Mouse (Mus musculus): ENCODE measurements around the gene Slc31a2. TPM values are rescaled to one million over a fixed set of nuclear protein-coding genes. Genes with fewer than 3 reads are reported as not detected.
A peak's percentile ranks its signal among the peaks of the same experiment; 100 is the strongest.

Slc31a2 gene
- polyA plus RNA-seq (2012; rRNA removed): 4.1 and 4.2 TPM in 2 replicates
- polyA plus RNA-seq (2014; fragmentation: Nextera tagmentation; extraction: Ambion mirVana): 2.9 and 3.4 TPM in 2 replicates

DNA sequence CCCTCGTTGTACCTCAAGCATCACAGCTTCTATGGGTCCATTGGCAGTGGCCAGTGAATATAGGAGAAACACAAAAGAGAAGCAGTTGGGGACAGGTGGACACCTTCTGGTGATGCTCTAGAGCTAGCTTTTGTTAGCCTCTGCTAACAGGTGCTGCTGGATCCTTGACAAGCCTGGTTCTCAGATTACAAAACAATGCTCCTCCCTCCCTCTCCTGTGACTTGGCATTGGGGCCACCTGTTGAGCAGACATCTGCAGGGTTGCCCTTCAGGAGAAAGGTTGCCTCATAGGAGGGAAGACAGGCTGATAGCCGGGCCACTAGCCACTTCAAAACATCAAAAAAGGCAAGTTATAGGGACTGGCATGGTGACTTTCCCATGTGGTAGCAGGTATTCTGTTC lies at the start of gene Slc31a2:
Slc31a2 (plus strand) TSS at position 287 of the 400 bp plus-strand sequence.
- ATAC-seq (ENCODE audit: insufficient read depth): no peak
- Histone ChIP-seq H3K27me3 (ENCODE audit: control insufficient read depth, insufficient read depth, low read length) (no peaks in the 10 kb centered on the region), H3K4me3 (ENCODE audit: insufficient read depth in 1 of 2, low read depth in 2 of 2, low read length in 2 of 2) (no peak within 1 kb of the TSS), H3K27ac (no peak within 1 kb of the TSS), H3K9me3 (ENCODE audit: control insufficient read depth, low read length) (no peaks in the 10 kb centered on the region), H3K4me1 (replicated peaks; ENCODE audit: control insufficient read depth in 2 of 2, insufficient read depth in 2 of 2, low read length in 1 of 2) (no peaks in the 10 kb centered on the region), H3K36me3 (replicated peaks; ENCODE audit: control insufficient read depth, insufficient read depth, low read depth) (no peaks in the 10 kb centered on the region), H3K9ac (replicated peaks) (no peak within 1 kb of the TSS), H3K4me2 (ENCODE audit: low read depth) (no peak within 1 kb of the TSS)
- TF ChIP-seq EP300 (IDR thresholded peaks at IDR 0.05; ENCODE audit: low read depth): no peak
- TF ChIP-seq CTCF (IDR thresholded peaks at IDR 0.05; ENCODE audit: low read depth): no peak
- WGBS (ENCODE audit: insufficient replicate concordance): 35% methylated on average over 2 of the region's 2 CpGs
- no peak for DNase-seq (ENCODE audit: low read depth in 3 of 3, low spot score in 3 of 3)

DNA sequence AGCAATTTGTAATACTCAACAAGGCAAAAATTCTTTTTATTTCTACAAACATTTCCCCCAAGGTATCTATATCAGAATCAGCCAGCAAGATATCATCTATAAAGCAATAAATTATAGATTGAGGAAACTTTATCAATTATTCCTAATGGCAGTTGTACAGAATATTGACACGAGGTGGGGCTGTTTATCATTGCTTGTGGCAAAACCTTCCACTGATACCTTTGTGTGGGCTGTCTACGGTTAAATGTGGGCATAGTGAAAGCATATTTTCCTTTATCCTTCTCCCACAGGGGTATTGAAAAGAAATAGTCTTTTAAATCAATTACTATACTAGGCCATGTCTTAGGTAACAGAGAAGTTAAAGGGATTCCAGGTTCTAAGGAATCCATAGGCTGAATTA lies 48.9 kb upstream of the Slc31a2 start:
- H3K36me3 ChIP-seq (replicated peaks; ENCODE audit: control insufficient read depth, insufficient read depth, low read depth): no peaks in the 10 kb centered on the region
- no peak overlapping the region for H3K4me3 ChIP-seq (ENCODE audit: insufficient read depth in 1 of 2, low read depth in 2 of 2, low read length in 2 of 2)
- WGBS (ENCODE audit: insufficient replicate concordance): 46% methylated on average over 2 of the region's 2 CpGs
- no peak overlapping the region for H3K4me2 ChIP-seq (ENCODE audit: low read depth)
- peaks cover 0 to 4% of the 10 kb centered on the region in 2 experiments; a peak in 2 of 4 replicates for H3K4me1 ChIP-seq (replicated peaks; ENCODE audit: control insufficient read depth in 2 of 2, insufficient read depth in 2 of 2, low read length in 1 of 2)
- H3K9ac ChIP-seq (replicated peaks): no peak overlapping the region
- TF ChIP-seq EP300 (IDR thresholded peaks at IDR 0.05; ENCODE audit: low read depth): no peak
- no peak for TF ChIP-seq CTCF (IDR thresholded peaks at IDR 0.05; ENCODE audit: low read depth)
- no peaks in the 10 kb centered on the region for H3K9me3 ChIP-seq (ENCODE audit: control insufficient read depth, low read length)
- no peak for ATAC-seq (ENCODE audit: insufficient read depth)
- H3K27me3 ChIP-seq (ENCODE audit: control insufficient read depth, insufficient read depth, low read length): peaks cover 4% of the 10 kb centered on the region; the same call in 1 of the 2 replicates
- no peak for DNase-seq (ENCODE audit: low read depth in 3 of 3, low spot score in 3 of 3)
- no peak overlapping the region for H3K27ac ChIP-seq

- WGBS (ENCODE audit: insufficient replicate concordance): 26% methylated on average over 10 of the region's 10 CpGs
- Histone ChIP-seq H3K9me3 (ENCODE audit: control insufficient read depth, low read length) (no peaks in the 10 kb centered on the region), H3K9ac (replicated peaks) (no peak overlapping the region), H3K4me1 (replicated peaks; ENCODE audit: control insufficient read depth in 2 of 2, insufficient read depth in 2 of 2, low read length in 1 of 2) (no peaks in the 10 kb centered on the region), H3K4me2 (ENCODE audit: low read depth) (no peak overlapping the region), H3K36me3 (replicated peaks; ENCODE audit: control insufficient read depth, insufficient read depth, low read depth) (no peaks in the 10 kb centered on the region), H3K27ac (no peak overlapping the region), H3K27me3 (ENCODE audit: control insufficient read depth, insufficient read depth, low read length) (no peaks in the 10 kb centered on the region), H3K4me3 (ENCODE audit: insufficient read depth in 1 of 2, low read depth in 2 of 2, low read length in 2 of 2) (no peak overlapping the region)
- ATAC-seq (ENCODE audit: insufficient read depth): no peak
- no peak for DNase-seq (ENCODE audit: low read depth in 3 of 3, low spot score in 3 of 3)
- TF ChIP-seq CTCF (IDR thresholded peaks at IDR 0.05; ENCODE audit: low read depth): peak; percentile 62
- TF ChIP-seq EP300 (IDR thresholded peaks at IDR 0.05; ENCODE audit: low read depth): no peak
These were observed 34.0 kb upstream of the Slc31a2 start for GRCm38 (mm10) chr4:62228391-62228790.

DNA sequence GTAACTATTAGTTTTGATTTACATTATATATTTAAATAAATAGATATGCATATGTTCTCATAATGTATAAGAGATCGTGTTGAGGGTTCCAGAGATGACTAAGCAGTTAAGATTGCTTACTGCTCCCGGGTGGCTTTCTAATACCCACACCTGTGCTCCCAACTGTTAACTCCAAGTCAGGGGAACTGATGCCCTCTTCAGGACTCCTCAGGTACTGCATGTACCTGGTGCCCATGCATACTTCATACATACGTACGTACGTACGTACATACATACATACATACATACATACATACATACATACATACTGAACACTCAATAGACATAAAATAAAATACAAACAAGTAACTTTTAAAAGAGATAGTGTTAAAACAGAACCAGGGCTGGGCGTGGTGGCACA lies 32.9 kb upstream of the Slc31a2 start:
- peak; percentile 60 for TF ChIP-seq CTCF (IDR thresholded peaks at IDR 0.05; ENCODE audit: low read depth)
- TF ChIP-seq EP300 (IDR thresholded peaks at IDR 0.05; ENCODE audit: low read depth): no peak
- no peaks in the 10 kb centered on the region for H3K9me3 ChIP-seq (ENCODE audit: control insufficient read depth, low read length)
- no peak for ATAC-seq (ENCODE audit: insufficient read depth)
- H3K36me3 ChIP-seq (replicated peaks; ENCODE audit: control insufficient read depth, insufficient read depth, low read depth): no peaks in the 10 kb centered on the region
- no peaks in the 10 kb centered on the region for H3K27me3 ChIP-seq (ENCODE audit: control insufficient read depth, insufficient read depth, low read length)
- no peak for DNase-seq (ENCODE audit: low read depth in 3 of 3, low spot score in 3 of 3)
- WGBS (ENCODE audit: insufficient replicate concordance): 68% methylated on average over 7 of the region's 7 CpGs
- H3K27ac ChIP-seq: no peak overlapping the region
- H3K4me1 ChIP-seq (replicated peaks; ENCODE audit: control insufficient read depth in 2 of 2, insufficient read depth in 2 of 2, low read length in 1 of 2): no peaks in the 10 kb centered on the region
- H3K4me2 ChIP-seq (ENCODE audit: low read depth): no peak overlapping the region
- no peak overlapping the region for H3K4me3 ChIP-seq (ENCODE audit: insufficient read depth in 1 of 2, low read depth in 2 of 2, low read length in 2 of 2)
- no peak overlapping the region for H3K9ac ChIP-seq (replicated peaks)

DNA sequence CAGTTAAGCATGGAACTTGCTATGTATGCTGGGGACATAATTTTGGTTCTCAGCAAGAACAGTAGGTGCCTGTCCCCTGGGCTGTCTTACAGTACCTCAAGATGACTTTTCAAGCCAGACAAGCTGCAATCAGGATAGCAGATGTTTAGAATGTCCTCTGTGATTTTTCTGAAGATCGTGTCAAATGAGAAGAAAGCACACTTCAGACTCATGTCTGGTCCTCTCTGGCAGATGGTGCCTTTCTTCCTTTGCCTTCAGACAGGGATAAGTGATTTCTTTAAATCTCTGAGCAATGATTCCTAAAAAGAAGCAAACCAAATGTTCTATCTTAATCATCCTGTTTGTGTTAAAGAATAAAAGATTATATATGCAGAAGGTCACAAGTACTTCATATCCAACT lies 32.2 kb upstream of the Slc31a2 start:
- no peak for TF ChIP-seq CTCF (IDR thresholded peaks at IDR 0.05; ENCODE audit: low read depth)
- no peak for TF ChIP-seq EP300 (IDR thresholded peaks at IDR 0.05; ENCODE audit: low read depth)
- Histone ChIP-seq H3K9me3 (ENCODE audit: control insufficient read depth, low read length) (no peaks in the 10 kb centered on the region), H3K27ac (no peak overlapping the region), H3K4me2 (ENCODE audit: low read depth) (no peak overlapping the region), H3K36me3 (replicated peaks; ENCODE audit: control insufficient read depth, insufficient read depth, low read depth) (no peaks in the 10 kb centered on the region), H3K27me3 (ENCODE audit: control insufficient read depth, insufficient read depth, low read length) (no peaks in the 10 kb centered on the region), H3K4me3 (ENCODE audit: insufficient read depth in 1 of 2, low read depth in 2 of 2, low read length in 2 of 2) (no peak overlapping the region), H3K9ac (replicated peaks) (no peak overlapping the region), H3K4me1 (replicated peaks; ENCODE audit: control insufficient read depth in 2 of 2, insufficient read depth in 2 of 2, low read length in 1 of 2) (no peaks in the 10 kb centered on the region)
- WGBS (ENCODE audit: insufficient replicate concordance): 29% methylated on average over 1 of the region's 1 CpGs
- DNase-seq (ENCODE audit: low read depth in 3 of 3, low spot score in 3 of 3) (no peak), ATAC-seq (ENCODE audit: insufficient read depth) (no peak)
